Mouse (Mus musculus): ENCODE measurements around the gene Ccdc97.
A peak's percentile ranks its signal among the peaks of the same experiment; 100 is the strongest.

Ccdc97 gene

GRCm38 (mm10) chr7:25719761-25720610 is 1.1 kb upstream of the Ccdc97 start:
- DNase-seq = peak; percentile 72

- no peak for DNase-seq
Observed at GRCm38 (mm10) chr7:25717478-25717877, 1.4 kb downstream of the Ccdc97 start.

- no peak for DNase-seq
Observed at GRCm38 (mm10) chr7:25715731-25716271, 3.1 kb downstream of the Ccdc97 start.

DNA sequence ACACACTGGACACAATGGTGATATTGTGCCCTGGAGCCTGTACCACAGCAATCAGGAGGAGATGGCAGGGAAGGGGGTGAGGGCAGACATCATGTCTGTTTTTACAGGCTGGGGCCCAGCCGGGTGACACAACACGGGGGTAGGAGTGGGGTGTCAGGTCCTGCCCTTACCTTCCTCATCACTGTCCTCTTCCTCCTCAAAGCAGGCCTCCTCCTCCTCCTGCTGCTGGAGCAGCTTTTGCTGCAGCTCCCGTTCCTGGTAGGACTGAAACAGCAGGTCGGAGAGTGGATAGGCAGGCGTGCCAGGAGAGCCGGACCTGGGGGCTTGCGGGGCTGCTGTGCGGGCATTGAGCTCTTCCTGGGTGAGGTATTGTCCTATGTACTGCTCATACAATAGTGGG is 4.3 kb downstream of the Ccdc97 start:
- no peak for DNase-seq

- DNase-seq = no peak
Observed at GRCm38 (mm10) chr7:25712801-25713200, 6.1 kb downstream of the Ccdc97 start.

GRCm38 (mm10) chr7:25711731-25712197 is 7.1 kb downstream of the Ccdc97 start:
- DNase-seq = no peak

DNA sequence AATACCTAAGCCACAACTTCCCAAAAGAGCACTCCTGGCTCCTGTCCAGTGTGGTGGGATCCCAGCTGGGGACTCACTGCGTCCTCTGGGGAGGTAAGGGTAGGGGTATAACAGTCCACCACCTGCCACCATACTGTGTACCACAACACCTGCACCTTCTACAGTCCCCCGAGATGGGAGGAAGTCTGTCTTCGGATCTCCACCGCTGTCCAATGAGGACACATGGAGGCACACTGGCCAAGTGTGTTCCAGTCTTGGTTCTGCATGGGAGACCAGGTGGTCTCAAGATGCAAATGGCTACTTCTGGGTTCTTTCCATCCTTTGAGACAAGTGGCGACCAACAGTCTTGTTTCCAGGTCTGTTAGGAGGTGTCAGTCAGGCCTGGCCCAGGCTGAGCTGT is 7.7 kb downstream of the Ccdc97 start:
- no peak for DNase-seq

DNA sequence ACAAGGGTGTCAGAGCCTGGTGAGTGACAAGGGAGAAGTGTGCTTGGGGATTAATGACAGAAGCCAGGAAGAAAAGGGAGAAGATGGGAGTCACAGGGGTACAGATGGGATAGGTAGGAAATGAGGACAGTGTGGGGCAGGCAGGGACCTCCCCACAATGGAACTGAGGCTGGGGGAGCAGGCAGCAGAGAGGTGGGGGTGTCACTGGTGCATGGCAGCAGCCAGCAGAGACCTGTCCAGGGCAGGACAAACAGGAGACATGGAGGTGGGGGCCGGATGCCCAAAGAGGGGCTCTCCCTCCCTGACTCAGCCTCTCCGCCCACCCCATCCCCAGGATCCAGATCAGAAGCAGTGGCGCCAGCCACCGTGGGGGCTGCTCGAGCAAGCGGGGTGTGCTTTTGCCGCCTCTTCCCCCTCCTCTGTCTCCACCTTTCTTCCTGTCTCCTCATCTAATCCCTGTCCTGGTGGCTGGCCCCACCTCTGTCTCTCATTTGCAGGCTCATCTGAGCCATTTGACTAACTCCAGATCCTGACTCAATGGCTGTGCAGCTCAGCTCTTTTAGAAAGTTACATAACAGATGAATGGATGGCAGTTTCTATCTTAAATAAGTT is 8.3 kb downstream of the Ccdc97 start:
- DNase-seq = no peak

GRCm38 (mm10) chr7:25709961-25710360 is 8.9 kb downstream of the Ccdc97 start:
- no peak for DNase-seq

DNA sequence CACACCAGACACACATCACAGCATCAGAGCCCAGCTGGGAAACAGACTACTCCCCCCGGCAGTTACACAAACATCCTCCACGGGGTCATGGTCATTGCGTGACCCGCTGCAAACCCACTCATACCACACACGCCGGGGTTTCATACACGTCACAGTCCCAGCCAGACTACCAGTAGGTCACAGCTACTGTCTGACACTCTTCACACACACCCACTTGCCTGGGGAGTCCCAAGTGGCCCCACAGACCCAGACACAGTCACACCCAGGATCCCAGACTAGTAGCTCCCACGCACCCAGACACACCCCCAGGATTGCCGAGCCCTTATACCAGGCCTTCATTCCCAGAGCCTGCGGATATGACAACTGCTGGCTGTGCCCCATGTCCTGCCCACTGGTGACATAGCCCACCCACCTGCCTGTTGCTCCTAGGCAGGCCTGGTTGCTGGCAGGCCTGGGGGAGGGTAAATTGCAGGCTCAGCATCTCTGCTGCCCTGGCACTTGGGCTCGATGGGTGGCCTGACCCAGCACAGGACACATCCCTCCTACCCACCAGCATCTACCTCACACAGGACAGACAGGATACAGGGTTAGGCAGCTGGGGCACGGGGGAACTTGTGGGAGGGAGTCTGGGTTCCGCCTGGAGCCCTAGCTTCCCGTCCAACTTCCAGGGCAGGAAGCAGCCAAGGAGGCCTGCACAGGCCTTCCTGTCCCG is 11.2 kb downstream of the Ccdc97 start:
- DNase-seq = peak; percentile 72

DNA sequence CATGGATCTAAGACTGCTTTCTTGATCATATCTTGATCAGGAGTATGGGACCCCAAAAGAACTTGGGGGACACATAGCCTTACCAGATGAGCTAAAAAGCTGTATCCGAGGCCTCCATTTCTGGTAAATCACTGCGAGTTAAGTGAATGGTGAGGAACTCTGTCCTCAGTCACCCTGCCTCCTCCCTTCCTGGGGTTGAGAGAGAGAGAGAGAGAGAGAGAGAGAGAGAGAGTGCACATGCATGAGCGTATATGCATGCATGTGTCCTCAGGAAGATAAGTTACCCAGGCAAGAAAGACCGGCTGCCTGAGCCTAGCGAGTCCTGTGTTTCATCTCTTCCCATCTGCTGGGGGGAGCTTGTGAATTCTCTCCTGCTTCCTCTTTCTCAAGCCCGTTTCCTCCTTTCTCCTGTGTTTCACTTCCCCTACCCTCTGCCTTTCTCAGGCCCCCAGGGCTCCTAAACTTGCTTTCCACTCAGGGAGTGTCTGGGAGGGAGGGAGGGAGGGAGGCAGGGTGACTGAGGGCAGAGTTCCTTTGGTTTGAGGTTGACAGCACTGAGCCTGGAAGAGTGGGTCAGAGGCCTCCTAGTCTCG is 12.2 kb downstream of the Ccdc97 start:
- no peak for DNase-seq

DNA sequence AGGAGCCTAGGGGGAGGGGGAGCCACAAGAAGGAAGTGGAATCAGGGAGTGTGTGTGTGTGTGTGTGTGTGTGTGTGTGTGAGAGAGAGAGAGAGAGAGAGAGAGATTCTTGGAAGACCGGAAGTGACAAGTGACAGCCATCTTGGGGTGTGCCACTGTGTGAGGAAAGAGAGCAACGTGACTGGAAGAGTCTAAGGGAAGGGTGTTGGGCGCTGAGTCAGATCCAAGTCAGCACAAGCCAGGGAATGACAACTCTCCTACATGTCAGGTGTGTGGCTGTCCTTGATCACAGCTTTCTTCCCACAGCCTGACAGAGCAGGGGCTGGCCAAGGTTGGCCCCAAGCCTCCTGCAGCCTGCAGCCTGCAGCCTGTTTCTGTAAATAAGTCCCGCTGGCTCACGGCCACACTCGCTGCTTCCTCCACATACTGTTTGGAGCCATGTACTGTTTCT is 13.1 kb downstream of the Ccdc97 start:
- DNase-seq = no peak

GRCm38 (mm10) chr7:25704716-25705364 is 14.0 kb downstream of the Ccdc97 start:
- no peak for DNase-seq

- no peak for DNase-seq
Observed at GRCm38 (mm10) chr7:25703793-25704494, 14.9 kb downstream of the Ccdc97 start.

DNA sequence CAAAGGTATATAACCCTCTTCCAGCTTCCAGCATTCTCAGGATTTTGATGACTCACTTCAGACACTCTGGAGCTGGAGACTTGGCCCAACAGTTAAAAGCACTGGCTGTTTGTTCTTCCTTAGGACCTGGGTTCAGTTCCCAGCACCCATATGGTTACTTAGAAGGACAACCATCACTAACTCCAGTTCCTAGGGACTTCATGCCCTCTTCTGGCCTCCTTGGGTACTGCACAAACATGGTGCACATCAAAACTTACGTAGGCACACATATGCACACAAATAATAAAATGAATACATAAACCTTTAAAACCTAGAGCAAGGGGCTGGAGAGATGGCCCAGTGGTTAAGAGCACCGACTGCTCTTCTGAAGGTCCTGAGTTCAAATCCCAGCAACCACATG is 16.5 kb downstream of the Ccdc97 start:
- no peak for DNase-seq

DNA sequence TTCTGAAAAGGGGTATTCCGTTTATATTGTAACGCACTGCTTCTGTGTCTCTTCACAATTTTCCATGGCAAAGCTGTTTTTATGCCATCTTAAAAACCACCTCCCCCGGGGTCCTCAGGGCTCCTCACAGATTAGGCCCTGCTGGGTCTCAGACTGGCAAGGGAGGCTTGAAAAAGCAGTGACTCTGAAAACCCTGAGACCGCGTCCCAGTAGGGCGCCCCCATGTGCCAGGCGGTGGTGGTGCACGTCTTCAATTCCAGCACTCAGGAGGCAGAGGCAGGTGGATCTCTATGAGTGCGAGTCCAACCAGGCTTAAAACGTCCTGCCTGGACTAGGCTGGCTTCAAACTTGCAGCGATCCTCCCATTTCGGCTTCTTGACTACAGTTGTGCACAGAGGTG is 18.2 kb downstream of the Ccdc97 start:
- DNase-seq = no peak

DNA sequence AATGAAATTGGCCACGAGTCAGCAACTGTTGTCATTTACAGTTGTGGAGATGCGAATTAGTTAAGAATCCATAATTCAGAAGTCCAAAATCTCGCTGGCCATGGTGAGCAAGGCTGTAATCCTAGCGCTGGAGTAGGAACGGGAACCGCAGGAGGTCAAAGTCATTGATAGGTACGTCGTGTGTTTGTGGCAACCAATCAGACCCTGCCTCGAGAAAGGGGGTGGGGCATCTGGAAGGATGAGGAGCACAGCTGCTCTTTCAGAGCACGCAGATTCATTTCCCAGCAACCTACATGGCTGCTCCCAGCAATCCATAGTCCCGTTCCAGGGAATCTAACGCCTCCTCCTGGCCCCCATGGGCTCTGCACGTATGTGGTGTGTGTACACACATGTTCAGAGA is 19.0 kb downstream of the Ccdc97 start:
- no peak for DNase-seq

GRCm38 (mm10) chr7:25694104-25694503 is 24.8 kb downstream of the Ccdc97 start:
- DNase-seq = no peak

- no peak for DNase-seq
Observed at GRCm38 (mm10) chr7:25690051-25690450, 28.8 kb downstream of the Ccdc97 start.

DNA sequence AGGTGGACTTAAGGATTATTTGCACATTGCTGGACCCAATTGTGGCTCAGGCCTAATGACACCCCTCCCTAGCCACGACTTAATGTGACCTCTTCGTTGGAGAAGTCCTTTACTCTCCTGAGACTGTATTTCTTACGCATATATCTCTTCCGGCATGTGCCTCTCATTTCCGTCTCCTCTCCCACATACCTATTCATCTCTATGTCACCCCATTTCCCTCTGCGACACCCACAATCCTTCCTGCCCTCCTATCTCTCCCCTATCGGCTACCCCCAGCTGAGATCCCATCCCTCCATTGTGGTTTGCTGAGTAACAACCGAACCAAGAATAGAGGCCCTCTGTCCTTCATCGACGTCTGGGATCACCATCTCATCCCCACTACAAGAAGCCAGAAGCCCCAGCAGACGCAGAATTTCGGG is 29.3 kb downstream of the Ccdc97 start:
- no peak for DNase-seq

DNA sequence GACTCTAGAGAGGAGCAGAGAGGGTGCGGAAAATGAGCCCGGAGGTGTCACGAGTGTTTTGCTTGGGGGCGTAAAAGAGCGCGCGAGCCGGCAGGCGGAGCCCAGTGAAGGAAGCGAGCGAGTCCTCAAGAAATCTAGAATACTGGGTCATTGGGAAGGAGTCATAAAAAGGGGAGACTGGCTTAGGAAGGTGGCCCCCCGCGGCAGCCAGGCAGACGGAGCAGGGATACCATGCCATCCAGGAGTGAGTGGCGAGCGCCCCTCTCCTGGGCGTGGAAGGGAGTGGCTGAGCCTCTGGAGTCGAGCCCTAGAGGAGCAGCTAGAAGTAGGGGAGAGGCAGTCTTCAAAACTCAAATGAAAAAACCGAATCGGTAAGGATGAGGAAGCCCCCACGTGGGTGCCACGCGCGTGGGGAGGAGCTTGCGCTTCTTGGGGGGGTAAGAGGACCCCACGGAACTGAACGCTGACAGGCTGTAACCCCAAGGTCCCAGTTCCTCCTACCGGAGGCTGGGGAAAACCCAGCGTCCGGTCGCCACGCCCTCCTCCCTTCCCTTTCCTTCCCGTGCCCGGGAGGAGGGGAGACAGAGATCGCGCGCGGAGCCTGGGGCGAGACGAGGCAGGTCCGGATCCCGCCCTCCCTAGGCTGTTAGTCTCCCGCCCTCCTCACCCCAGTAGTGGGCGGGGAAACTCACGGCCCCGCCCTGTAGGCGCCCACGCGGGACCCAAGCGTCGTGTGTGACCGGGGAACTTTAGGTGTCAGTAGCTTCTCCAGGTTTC is 29.9 kb downstream of the Ccdc97 start:
- DNase-seq = peak; percentile 76

All from kidney, adult 11 months (tissue).